ENCODE assay signal across 21 mouse cellular contexts in genomic region chr9:78579644-78580396, GRCm38 (mm10). TPM values are rescaled to one million over a fixed set of nuclear protein-coding genes. Genes with fewer than 3 reads are reported as not detected.
DNase-seq lines count a peak whose midpoint lies in the region; ATAC-seq and TF ChIP-seq lines count a peak whose summit lies in the region.
"Had no signal": no experiment of that assay in that cellular context is flagged by ENCODE, and none has a peak within 500 bp of the region (broad histone marks: within the 10 kb centered on the region; RNA-seq: fewer than 3 reads in every experiment).

No protein-coding gene starts in this region.

- no peaks in the 10 kb centered on the region for H3K9me3 ChIP-seq in kidney, postnatal 0 days (replicated peaks; ENCODE audit: low read length)
- no peaks in the 10 kb centered on the region for H3K9me3 ChIP-seq in intestine, embryonic 14.5 days (ENCODE audit: control insufficient read depth, low read length)
- no peaks in the 10 kb centered on the region for H3K9me3 ChIP-seq in stomach, embryonic 15.5 days
- H3K9me3 ChIP-seq: forebrain, embryonic 15.5 days had no signal

- no peak for TF ChIP-seq CTCF in kidney, postnatal 0 days (IDR thresholded peaks at IDR 0.05; ENCODE audit: low read depth)

- H3K4me1 ChIP-seq in kidney, postnatal 0 days (replicated peaks; ENCODE audit: insufficient read depth, low read length), result no peaks in the 10 kb centered on the region
- no peaks in the 10 kb centered on the region for H3K4me1 ChIP-seq in intestine, embryonic 14.5 days (replicated peaks; ENCODE audit: control insufficient read depth, insufficient read depth, low read length)
- H3K4me1 ChIP-seq in stomach, embryonic 15.5 days, result no peaks in the 10 kb centered on the region
- H3K4me1 ChIP-seq: forebrain, embryonic 15.5 days had no signal

- no peak overlapping the region for H3K27ac ChIP-seq in kidney, postnatal 0 days
- no peak overlapping the region for H3K27ac ChIP-seq in intestine, embryonic 14.5 days (ENCODE audit: low read depth)
- H3K27ac ChIP-seq in stomach, embryonic 15.5 days, result peak overlapping the region; percentile 26
- H3K27ac ChIP-seq: forebrain, embryonic 15.5 days; macrophage had no signal

- WGBS in kidney, postnatal 0 days, result 52% methylated on average over 10 of the region's 10 CpGs
- 54% methylated on average over 10 of the region's 10 CpGs for WGBS in intestine, embryonic 14.5 days
- 53% methylated on average over 10 of the region's 10 CpGs for WGBS in stomach, embryonic 15.5 days

- H3K4me2 ChIP-seq in kidney, postnatal 0 days (ENCODE audit: low read length), result no peak overlapping the region
- H3K4me2 ChIP-seq in intestine, embryonic 14.5 days (ENCODE audit: low read length), result no peak overlapping the region
- H3K4me2 ChIP-seq in stomach, embryonic 15.5 days, result no peak overlapping the region
- H3K4me2 ChIP-seq: forebrain, embryonic 15.5 days; heart, embryonic 11.5 days had no signal

- no peaks in the 10 kb centered on the region for H3K27me3 ChIP-seq in kidney, postnatal 0 days (ENCODE audit: insufficient read depth, low read length)
- H3K27me3 ChIP-seq in intestine, embryonic 14.5 days (replicated peaks; ENCODE audit: control insufficient read depth, insufficient read depth, low read length), result no peaks in the 10 kb centered on the region
- H3K27me3 ChIP-seq in stomach, embryonic 15.5 days (replicated peaks), result no peaks in the 10 kb centered on the region
- H3K27me3 ChIP-seq: CH12.LX; forebrain, embryonic 15.5 days had no signal

- peak; percentile 23 for DNase-seq in embryo, embryonic 10 days (ENCODE audit: low spot score)
- no peak for DNase-seq in embryo, embryonic 11 days
- peak; percentile 46 for DNase-seq in kidney, postnatal 0 days (ENCODE audit: low spot score)
- no peak for DNase-seq in kidney, adult 18-20 months
- DNase-seq in intestine, embryonic 14.5 days (ENCODE audit: low spot score), result no peak
- DNase-seq in ovary, postnatal 10 days (ENCODE audit: low spot score), result no peak
- no peak for DNase-seq in urinary bladder, postnatal 4 days (ENCODE audit: low spot score in 2 of 2)
- DNase-seq: adrenal gland, postnatal 10 days; cerebellum, adult 9-11 months; gastrocnemius, postnatal 10 days; kidney, adult 9 months; layer of hippocampus, adult 9-11 months; right cerebral cortex, postnatal 14 days; thymus, adult 2 months had no signal

- ATAC-seq in kidney, postnatal 0 days (replicated peaks; ENCODE audit: low FRiP score, low read depth), result peak; percentile 80; the same call in 1 of the 2 replicates
- 0 out of 2 replicates have a peak, but pooled peaks have one; percentile 37 for ATAC-seq in intestine, embryonic 14.5 days (replicated peaks; ENCODE audit: low FRiP score, low TSS enrichment, low read depth)
- no peak for ATAC-seq in stomach, embryonic 15.5 days (ENCODE audit: insufficient read depth, low FRiP score, low read depth)
- ATAC-seq: forebrain, embryonic 15.5 days had no signal

- H3K4me3 ChIP-seq in kidney, postnatal 0 days (replicated peaks; ENCODE audit: low read depth, low read length), result no peak overlapping the region
- H3K4me3 ChIP-seq in intestine, embryonic 14.5 days (ENCODE audit: low read depth, low read length), result no peak overlapping the region
- no peak overlapping the region for H3K4me3 ChIP-seq in stomach, embryonic 15.5 days (replicated peaks)
- H3K4me3 ChIP-seq: forebrain, embryonic 15.5 days; myocyte had no signal

- H3K36me3 ChIP-seq in kidney, postnatal 0 days (ENCODE audit: insufficient read depth, low read length), result 0 out of 2 replicates have a peak, but pooled peaks cover 3% of the 10 kb centered on the region
- H3K36me3 ChIP-seq in intestine, embryonic 14.5 days (ENCODE audit: control insufficient read depth, insufficient read depth, low read length), result peaks cover 20% of the 10 kb centered on the region
- peaks cover 12% of the 10 kb centered on the region for H3K36me3 ChIP-seq in stomach, embryonic 15.5 days

- H3K9ac ChIP-seq in kidney, postnatal 0 days (ENCODE audit: low read depth, low read length), result no peak overlapping the region
- H3K9ac ChIP-seq in intestine, embryonic 14.5 days (ENCODE audit: low read length), result no peak overlapping the region
- no peak overlapping the region for H3K9ac ChIP-seq in stomach, embryonic 15.5 days
- H3K9ac ChIP-seq: forebrain, embryonic 15.5 days had no signal

RNA-seq across cellular contexts. Expression of gene Slc17a5, which starts 8.0 kb away (rescaled TPM):
- polyA plus RNA-seq in kidney, postnatal 0 days (2015; fragmentation: Nextera tagmentation; extraction: Ambion mirVana), result 17.7 and 20.4 TPM in 2 replicates
- polyA plus RNA-seq in intestine, embryonic 14.5 days (2014; fragmentation: Nextera tagmentation; extraction: Ambion mirVana), result 11.8 and 13.6 TPM in 2 replicates
- 17.3 and 18.8 TPM in 2 replicates for polyA plus RNA-seq in stomach, embryonic 15.5 days (2015; fragmentation: Nextera tagmentation; extraction: Ambion mirVana)

RNA-seq across cellular contexts. Expression of gene Cd109, which starts 35.5 kb away (rescaled TPM):
- 4.3 and 4.8 TPM in 2 replicates for polyA plus RNA-seq in kidney, postnatal 0 days (2015; fragmentation: Nextera tagmentation; extraction: Ambion mirVana)
- 7.4 and 10.8 TPM in 2 replicates for polyA plus RNA-seq in intestine, embryonic 14.5 days (2014; fragmentation: Nextera tagmentation; extraction: Ambion mirVana)
- polyA plus RNA-seq in stomach, embryonic 15.5 days (2015; fragmentation: Nextera tagmentation; extraction: Ambion mirVana), result 7.9 and 8.3 TPM in 2 replicates
- polyA plus RNA-seq: liver, adult 2 months had no signal

Comparison
In these comparisons a context has a peak if more than half of its experiments do, and no peak if none do; other contexts are left out.
1. DNase-seq: peak in embryo, embryonic 10 days (single experiment) and kidney, postnatal 0 days (single experiment); none in embryo, embryonic 11 days (single experiment), kidney, adult 18-20 months (single experiment), intestine, embryonic 14.5 days (single experiment), ovary, postnatal 10 days (single experiment) and urinary bladder, postnatal 4 days (0 of 2).